Mouse (Mus musculus) embryonic stem cell, embryonic (primary cell): ENCODE measurements at regions not wholly inside any gene's neighbourhood (a gene's known extent, or its start where the extent isn't known, plus 50 kb on each side); places are given as distances from the start of the nearest gene placed in this dataset.

ENCODE experiments used
- CTCF ChIA-PET, 4 experiments: fragments of 300-600 bp in 2 of 4; fragments of 350-600 bp in 2 of 4; sonication (Branson Sonifier 250); formaldehyde crosslinking; loops; one replicate each; lab custom pipeline; 2022; ENCODE audit warnings: inconsistent platforms in 2 of 4; lab: Charles Lee
- POLR2A ChIA-PET, 4 experiments: fragments of 300-600 bp in 2 of 4; fragments of 350-600 bp in 2 of 4; sonication (Branson Sonifier 250); formaldehyde crosslinking; loops; one replicate each; lab custom pipeline; 2022; ENCODE audit warnings: antibody characterized with exemption in 4 of 4, inconsistent platforms in 1 of 4; lab: Charles Lee

DNA sequence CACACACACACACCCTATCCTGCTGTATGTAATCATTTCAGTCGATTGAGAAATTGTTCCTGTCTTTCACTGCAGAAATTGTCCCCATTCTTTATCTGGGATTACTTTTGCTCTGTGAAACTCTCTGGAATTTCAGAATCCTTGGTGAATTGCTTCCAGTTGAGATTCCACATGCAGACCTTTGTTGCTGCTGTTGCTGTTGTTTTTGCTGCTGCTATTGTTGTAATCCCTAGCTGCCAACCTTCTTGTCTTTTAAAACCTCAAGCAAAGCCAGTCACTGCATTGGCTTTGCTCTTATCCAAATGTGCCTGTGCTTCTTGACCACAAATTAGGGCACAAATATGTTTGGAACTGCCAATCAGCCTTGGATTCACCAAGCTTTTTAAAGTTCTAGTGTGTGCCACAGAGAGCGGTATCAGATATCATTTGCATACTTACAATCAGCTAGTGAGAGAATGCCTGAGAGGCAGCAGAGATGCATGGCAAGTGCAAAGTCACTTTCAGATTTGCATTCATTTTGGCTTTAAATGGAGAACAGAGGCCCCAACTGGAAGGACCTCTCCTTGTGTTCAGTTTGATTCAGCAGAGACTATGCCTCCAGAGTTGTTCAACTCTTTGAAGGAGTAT is 1187.0 kb upstream of the Map3k7 start:
- CTCF ChIA-PET: no interaction called here
- POLR2A ChIA-PET: no interaction called here

- ChIA-PET POLR2A (no interaction called here), CTCF (no interaction called here)
These were observed 1182.2 kb upstream of the Map3k7 start for GRCm38 (mm10) chr4:30781649-30782048.

GRCm38 (mm10) chr4:30789976-30790657 is 1173.8 kb upstream of the Map3k7 start:
- ChIA-PET CTCF (no interaction called here), POLR2A (no interaction called here)

GRCm38 (mm10) chr4:30809798-30810197 is 1154.1 kb upstream of the Map3k7 start:
- ChIA-PET CTCF (no interaction called here), POLR2A (no interaction called here)

- ChIA-PET CTCF (no interaction called here), POLR2A (no interaction called here)
These were observed 1108.4 kb upstream of the Map3k7 start for GRCm38 (mm10) chr4:30855361-30856056.

- CTCF ChIA-PET: no interaction called here
- POLR2A ChIA-PET: interaction anchor here in 1 of 4 experiments (0.6 kb wide), 1 partner anchor 36 kb away, joined by 3 read pairs; no protein-coding TSS in a partner anchor
These were observed 1058.9 kb upstream of the Map3k7 start for GRCm38 (mm10) chr4:30904966-30905365.

GRCm38 (mm10) chr4:30922944-30923343 is 1041.0 kb upstream of the Map3k7 start:
- CTCF ChIA-PET: no interaction called here
- POLR2A ChIA-PET: interaction anchor here in 1 of 4 experiments (0.6 kb wide), 1 partner anchor 53 kb away, joined by 3 read pairs; no protein-coding TSS in a partner anchor

GRCm38 (mm10) chr4:30932358-30932757 is 1031.5 kb upstream of the Map3k7 start:
- CTCF ChIA-PET: no interaction called here
- POLR2A ChIA-PET: no interaction called here

DNA sequence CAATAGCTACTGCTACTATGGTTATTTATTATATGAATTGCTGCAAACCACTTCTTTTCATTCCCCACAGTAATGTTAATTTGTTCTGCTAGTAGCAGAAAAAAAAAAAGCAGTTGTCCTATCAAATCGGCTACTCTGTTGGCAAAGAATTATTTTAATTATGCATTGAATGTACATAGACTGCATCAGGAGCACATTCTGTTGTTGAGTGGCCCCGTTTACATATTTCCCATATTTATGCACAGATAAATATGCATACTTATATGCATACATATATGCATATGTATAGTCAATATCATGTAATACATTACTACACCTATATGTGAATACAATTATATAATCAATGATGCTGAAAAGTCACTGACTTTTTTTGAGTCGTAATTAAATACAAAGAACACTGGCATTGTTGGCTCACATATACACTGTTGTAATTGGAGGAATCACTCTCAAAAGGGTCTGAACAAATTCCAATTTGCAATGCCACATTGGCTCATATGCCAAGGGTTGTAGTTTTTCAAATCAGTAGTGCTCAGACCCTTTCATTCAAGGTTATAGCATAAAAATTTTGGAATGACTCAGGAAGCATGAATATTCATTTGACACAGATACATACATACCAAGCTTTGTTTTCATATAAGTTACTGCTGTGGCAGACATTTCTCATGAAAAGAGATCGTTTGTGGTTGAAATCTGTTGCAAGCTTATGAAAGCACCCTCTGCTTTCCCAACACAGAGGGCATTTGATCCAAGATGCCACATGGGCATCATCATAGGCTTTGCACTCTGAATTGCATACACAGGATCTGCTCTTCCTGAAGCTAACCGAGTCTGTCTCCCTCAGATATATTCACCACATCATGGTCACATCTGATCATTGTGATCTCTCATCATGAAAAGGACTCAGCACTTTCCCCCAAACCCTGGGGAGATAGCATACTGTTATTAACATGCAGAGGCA is 1030.6 kb upstream of the Map3k7 start:
- ChIA-PET CTCF (interaction anchor here in 1 of 4 experiments (0.6 kb wide), 1 partner anchor 405 kb away, joined by 9 read pairs; no protein-coding TSS in a partner anchor), POLR2A (no interaction called here)

DNA sequence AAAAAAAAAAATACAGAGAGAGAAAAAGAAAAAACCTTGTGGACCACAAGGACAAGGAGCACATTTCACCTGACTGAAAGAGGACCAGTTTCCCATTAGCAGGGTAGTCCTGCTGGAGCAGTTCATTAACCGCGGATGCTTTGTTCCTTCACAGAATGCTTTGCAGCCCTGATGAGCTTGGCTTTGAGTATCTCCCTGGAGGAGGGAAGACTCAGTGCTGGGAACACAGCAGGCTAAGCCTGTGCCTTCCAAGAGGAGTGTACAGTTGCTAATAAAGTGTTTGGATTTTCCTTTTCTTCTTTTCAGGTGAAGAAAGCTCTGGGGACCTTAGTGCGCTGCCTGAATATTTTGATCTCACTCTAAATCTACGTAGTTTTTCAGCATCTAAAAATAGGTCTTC is 980.3 kb upstream of the Map3k7 start:
- POLR2A ChIA-PET: no interaction called here
- CTCF ChIA-PET: no interaction called here

GRCm38 (mm10) chr4:31012006-31012405 is 951.9 kb upstream of the Map3k7 start:
- ChIA-PET CTCF (no interaction called here), POLR2A (no interaction called here)

DNA sequence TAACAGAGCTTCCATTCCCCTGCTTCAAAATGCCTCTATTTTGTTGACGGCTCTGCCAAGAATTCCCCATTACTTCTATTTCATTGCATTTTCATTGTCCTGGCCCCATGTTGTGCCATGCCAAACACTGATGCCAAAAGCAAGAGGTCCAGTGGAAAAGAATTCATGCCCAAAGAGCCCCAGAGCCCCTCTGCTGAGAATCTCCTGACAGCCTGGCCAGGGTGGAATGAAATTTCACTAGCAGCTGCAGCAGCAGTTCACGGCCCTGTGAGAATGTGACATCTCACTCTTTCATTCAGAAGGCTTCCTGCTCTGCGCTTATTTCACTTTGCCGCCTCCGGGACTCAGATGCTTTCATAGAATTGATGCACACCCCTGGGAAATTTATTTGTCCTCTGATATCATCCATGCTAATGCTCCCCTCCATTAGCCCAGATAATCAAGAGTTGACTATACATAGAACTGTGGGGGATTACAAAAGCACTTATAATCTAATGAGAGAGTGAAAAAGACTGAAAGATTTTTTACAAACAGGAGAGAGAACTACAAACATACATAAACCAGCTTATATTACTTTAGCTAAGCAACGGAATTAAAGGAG is 911.7 kb upstream of the Map3k7 start:
- ChIA-PET CTCF (no interaction called here), POLR2A (no interaction called here)

GRCm38 (mm10) chr4:31076236-31076635 is 887.7 kb upstream of the Map3k7 start:
- ChIA-PET POLR2A (no interaction called here), CTCF (no interaction called here)

DNA sequence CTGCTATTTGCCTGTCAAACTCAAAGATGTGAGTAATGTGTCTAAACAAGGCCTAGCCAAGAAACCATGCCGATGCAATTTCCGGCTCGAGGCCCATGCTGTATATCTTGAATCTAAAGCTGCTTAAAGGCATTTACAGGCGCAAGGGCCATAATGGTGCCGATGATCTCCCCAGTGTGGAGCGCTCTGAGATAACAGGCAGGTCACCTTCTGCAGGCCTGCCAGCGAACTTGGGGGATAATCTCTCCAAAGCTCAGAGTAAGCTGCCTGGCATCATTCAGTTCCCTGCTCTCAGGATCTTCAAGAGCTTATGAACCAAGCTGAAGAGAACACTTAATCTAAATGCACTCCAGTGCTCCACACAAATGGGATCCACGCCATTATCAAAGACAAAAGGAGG is 842.3 kb upstream of the Map3k7 start:
- ChIA-PET POLR2A (no interaction called here), CTCF (no interaction called here)

DNA sequence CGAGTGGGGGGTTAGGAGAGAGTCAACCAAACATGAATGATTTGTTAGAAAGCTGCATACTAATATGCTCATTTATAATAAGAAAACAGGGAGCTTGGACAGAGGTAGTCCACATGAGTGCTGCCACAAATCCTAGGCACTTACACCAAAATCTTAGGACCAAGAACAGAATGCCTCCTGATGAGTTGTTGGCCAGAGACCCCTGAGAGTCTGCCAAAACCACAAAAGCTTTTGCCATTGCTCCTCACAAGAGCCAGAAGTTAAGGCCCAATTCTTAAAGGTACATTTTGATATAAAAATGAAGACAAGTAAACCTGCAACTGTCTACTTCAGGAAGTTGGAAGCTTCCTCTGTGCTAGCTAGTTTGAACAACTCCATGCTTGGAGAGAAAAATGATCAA is 820.7 kb upstream of the Map3k7 start:
- ChIA-PET POLR2A (interaction anchor here in 1 of 4 experiments (0.5 kb wide), 2 partner anchors 460 to 870 kb away, joined by 3 to 4 read pairs; no protein-coding TSS in a partner anchor), CTCF (no interaction called here)

GRCm38 (mm10) chr4:31167431-31167830 is 796.5 kb upstream of the Map3k7 start:
- POLR2A ChIA-PET: no interaction called here

DNA sequence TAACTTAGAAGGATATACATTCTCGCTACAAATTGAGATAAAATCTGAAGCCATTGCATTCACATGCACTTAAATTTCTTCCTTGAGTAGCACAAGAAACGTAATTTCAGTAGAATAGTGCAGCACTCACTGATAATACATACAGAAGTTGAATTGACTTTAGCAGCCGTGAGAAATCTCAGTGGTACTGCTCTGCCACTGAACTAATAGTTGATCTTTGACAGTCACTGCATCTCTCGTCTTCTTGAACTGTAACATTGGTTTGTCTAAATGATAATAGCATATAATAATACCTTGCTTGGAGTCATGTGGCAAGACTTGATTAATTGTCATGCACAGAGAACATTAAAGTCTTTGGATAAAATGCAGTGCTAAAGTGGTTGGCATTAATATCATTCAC is 795.5 kb upstream of the Map3k7 start:
- POLR2A ChIA-PET: no interaction called here
- CTCF ChIA-PET: no interaction called here

More at GRCm38 (mm10) chr4:31167431-31167830, 796.5 kb upstream of the Map3k7 start:
- CTCF ChIA-PET: no interaction called here

- POLR2A ChIA-PET: no interaction called here
- CTCF ChIA-PET: no interaction called here
These were observed 792.7 kb upstream of the Map3k7 start for GRCm38 (mm10) chr4:31171190-31171589.

DNA sequence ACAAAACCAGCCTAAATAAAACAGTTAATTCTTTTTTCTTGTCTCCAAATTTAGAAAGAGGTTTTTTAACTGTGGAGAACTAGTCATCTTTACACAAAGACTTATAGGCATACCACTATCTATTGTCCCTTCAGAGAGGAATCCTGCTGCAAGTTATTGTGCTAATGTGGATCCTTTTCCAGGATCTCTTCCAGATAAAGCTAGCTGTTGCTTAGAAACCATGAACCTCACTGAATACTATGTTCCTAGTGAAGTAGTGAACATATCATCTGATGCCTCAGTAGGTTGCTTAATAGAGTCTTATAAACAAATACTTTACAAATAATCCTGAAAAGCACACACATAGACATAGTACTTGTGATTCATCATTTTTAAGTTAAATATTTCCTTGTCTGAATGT is 766.0 kb upstream of the Map3k7 start:
- ChIA-PET POLR2A (no interaction called here), CTCF (no interaction called here)
